Mouse (Mus musculus) embryonic fibroblast, embryonic 13.5 days (primary cell): ENCODE measurements around the gene Rpp38. TPM values are rescaled to one million over a fixed set of nuclear protein-coding genes. Genes with fewer than 3 reads are reported as not detected.

Experiments
- H3K27ac ChIP-seq: 2 replicates; pipeline ENCODE4 v1.5.1; 2012; ENCODE audit warnings: low read length, control low read depth, inconsistent platforms; ENCODE audit not compliant: insufficient read depth
- H3K4me1 ChIP-seq: 2 replicates; pipeline ENCODE4 v1.6.1; 2011; ENCODE audit warnings: low read length; ENCODE audit not compliant: control insufficient read depth, insufficient read depth
- H3K4me3 ChIP-seq: 2 replicates; pipeline ENCODE4 v1.5.1; 2011; ENCODE audit warnings: mild to moderate bottlenecking, control low read depth, low read length; ENCODE audit not compliant: insufficient read depth
- CTCF ChIP-seq: IDR thresholded peaks from 2 replicates; pipeline ENCODE4 v1.5.1; 2011; ENCODE audit warnings: mild to moderate bottlenecking, control low read depth, low read length, moderate library complexity, borderline replicate concordance; ENCODE audit not compliant: insufficient read depth
- POLR2A ChIP-seq: IDR thresholded peaks from 2 replicates; pipeline ENCODE4 v1.6.1; 2011; ENCODE audit warnings: low read depth, mild to moderate bottlenecking, control low read depth, low read length, moderate library complexity
- polyA plus RNA-seq: library from polyadenylated mRNA; stranded (reverse); fragments of >200 nt; gene quantifications from 2 replicates; pipeline ENCODE4 v1.2.4, GENCODE M21; 2011; ENCODE audit warnings: low read depth; ENCODE audit not compliant: missing spikeins, insufficient read length

Gene Rpp38
- 13.7 and 16.1 TPM in 2 replicates for polyA plus RNA-seq

- TF ChIP-seq CTCF (no peak), POLR2A (peak; percentile 82)
- H3K4me1 ChIP-seq: peaks cover 5% of the 10 kb centered on the region
- peak within 1 kb of the TSS; percentile 71 for H3K4me3 ChIP-seq
- H3K27ac ChIP-seq: peak within 1 kb of the TSS; percentile 60
These were observed at the start of gene Rpp38 for GRCm38 (mm10) chr2:3332484-3333242. TSS of gene Rpp38 (minus strand) at chr2:3332643.

GRCm38 (mm10) chr2:3365127-3365526 is 32.7 kb upstream of the Rpp38 start:
- no peaks in the 10 kb centered on the region for H3K4me1 ChIP-seq
- TF ChIP-seq CTCF (no peak), POLR2A (no peak)
- H3K27ac ChIP-seq: no peak overlapping the region
- H3K4me3 ChIP-seq: no peak overlapping the region

DNA sequence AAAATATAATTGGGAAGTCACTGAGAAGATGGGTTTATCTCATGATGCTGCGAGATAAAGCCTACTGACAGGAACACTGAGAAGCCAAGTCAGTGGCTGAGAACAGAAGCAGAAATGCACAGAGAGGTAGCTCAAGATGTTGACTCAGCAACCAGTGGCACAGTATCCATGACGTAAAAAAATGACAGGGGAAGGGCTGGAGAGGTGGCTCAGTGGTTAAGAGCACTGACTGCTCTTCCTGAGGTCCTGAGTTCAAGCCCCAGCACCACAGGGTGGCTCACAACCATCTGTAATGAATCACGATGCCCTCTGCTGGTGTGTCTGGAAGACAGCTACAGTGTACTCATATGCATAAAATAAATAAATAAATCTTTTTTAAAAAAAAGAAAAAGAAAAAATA is 28.6 kb upstream of the Rpp38 start:
- Histone ChIP-seq H3K27ac (no peak overlapping the region), H3K4me3 (no peak overlapping the region), H3K4me1 (no peaks in the 10 kb centered on the region)
- TF ChIP-seq CTCF (no peak), POLR2A (no peak)

- Histone ChIP-seq H3K4me1 (no peaks in the 10 kb centered on the region), H3K27ac (no peak overlapping the region), H3K4me3 (no peak overlapping the region)
- TF ChIP-seq POLR2A (no peak), CTCF (no peak)
These were observed 25.4 kb upstream of the Rpp38 start for GRCm38 (mm10) chr2:3357887-3358286.

GRCm38 (mm10) chr2:3356311-3356710 is 23.9 kb upstream of the Rpp38 start:
- no peaks in the 10 kb centered on the region for H3K4me1 ChIP-seq

DNA sequence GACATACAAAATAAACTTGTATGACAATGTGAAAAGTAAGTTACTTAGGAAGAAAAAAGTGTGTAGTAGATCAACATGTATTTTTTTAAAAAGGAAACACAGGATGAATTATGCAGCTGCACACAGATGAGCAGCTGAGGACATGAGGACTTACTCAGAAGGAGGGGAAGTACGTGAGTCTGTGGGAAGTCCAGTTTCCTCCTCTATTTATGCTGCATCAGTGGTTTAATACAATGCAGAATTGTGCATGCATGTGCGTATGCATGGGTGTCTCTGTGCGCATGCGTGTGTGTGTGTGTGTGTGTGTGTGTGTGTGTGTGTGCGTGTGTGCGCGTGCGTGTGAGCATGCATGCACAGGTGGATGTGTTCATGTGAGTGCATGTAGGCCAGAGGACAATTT is 23.4 kb upstream of the Rpp38 start:
- TF ChIP-seq CTCF: no peak
- TF ChIP-seq POLR2A: no peak
- no peak overlapping the region for H3K27ac ChIP-seq
- H3K4me3 ChIP-seq: no peak overlapping the region
- no peaks in the 10 kb centered on the region for H3K4me1 ChIP-seq

More at GRCm38 (mm10) chr2:3356311-3356710, 23.9 kb upstream of the Rpp38 start:
- no peak overlapping the region for H3K27ac ChIP-seq
- TF ChIP-seq POLR2A: no peak
- no peak for TF ChIP-seq CTCF
- no peak overlapping the region for H3K4me3 ChIP-seq

GRCm38 (mm10) chr2:3353160-3353559 is 20.7 kb upstream of the Rpp38 start:
- H3K4me1 ChIP-seq: no peaks in the 10 kb centered on the region
- H3K27ac ChIP-seq: no peak overlapping the region
- no peak overlapping the region for H3K4me3 ChIP-seq
- TF ChIP-seq CTCF (no peak), POLR2A (no peak)

DNA sequence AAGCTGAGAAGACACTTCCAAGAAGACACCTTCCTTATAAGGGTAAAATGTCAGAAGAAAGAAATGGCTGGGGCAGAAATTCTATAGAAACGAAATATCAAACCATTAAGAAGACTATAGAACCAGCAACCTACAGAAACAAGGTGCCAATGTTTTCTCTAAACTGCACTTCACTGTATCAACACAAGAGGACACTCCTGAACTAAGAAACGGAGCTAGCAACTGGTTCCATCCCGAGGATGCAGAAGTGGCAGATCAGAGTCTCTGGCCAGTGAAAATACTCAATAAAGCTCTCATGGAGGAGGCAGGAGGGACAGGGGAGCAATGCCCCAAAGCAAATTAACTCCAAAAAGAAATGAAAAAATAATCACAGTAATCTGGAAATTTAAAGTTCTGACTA is 16.5 kb upstream of the Rpp38 start:
- H3K4me1 ChIP-seq: no peaks in the 10 kb centered on the region
- TF ChIP-seq POLR2A (no peak), CTCF (no peak)
- no peak overlapping the region for H3K4me3 ChIP-seq
- H3K27ac ChIP-seq: no peak overlapping the region

DNA sequence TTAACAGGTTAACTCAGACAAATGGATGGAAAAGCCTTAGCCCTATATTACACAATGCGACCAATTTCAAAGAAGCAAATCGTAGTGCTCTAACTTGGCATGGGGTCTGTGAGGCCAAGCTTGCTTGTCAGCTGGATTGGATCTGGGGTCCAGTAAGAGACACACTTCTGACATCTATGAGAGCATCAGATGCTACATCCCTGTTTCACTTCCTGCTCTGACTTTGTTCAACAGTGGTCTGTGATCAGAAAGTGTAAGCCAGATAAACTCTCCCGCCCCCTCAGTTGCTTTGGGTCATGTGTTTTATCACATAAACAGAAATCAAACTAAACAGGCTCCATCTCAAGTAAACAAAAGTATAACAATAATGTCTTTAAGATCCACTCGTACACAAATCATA is 16.0 kb upstream of the Rpp38 start:
- Histone ChIP-seq H3K27ac (no peak overlapping the region), H3K4me1 (no peaks in the 10 kb centered on the region), H3K4me3 (no peak overlapping the region)
- TF ChIP-seq CTCF (no peak), POLR2A (no peak)

GRCm38 (mm10) chr2:3335611-3336301 is 3.3 kb upstream of the Rpp38 start, which contains the start of gene Acbd7:
TSS of gene Acbd7 (plus strand) at chr2:3336168.
- H3K4me1 ChIP-seq: peaks cover 5% of the 10 kb centered on the region
- H3K4me3 ChIP-seq: peak within 1 kb of the TSS; percentile 5; the same call in 1 of the 2 replicates
- H3K27ac ChIP-seq: no peak within 1 kb of the TSS
- TF ChIP-seq CTCF (no peak), POLR2A (no peak)
